Mouse (Mus musculus): ENCODE data around the gene Pthlh. TPM values are rescaled to one million over a fixed set of nuclear protein-coding genes. Genes with fewer than 3 reads are reported as not detected.

The Pthlh gene
- total and polyA plus RNA-seq, 3 experiments, result not detected

GRCm38 (mm10) chr6:147207821-147208330 lies 56.1 kb downstream of the Pthlh start:
- Histone ChIP-seq H3K4me1 (ENCODE audit: control insufficient read depth in 1 of 2, insufficient read depth in 2 of 2, low read length in 2 of 2) (no peaks in the 10 kb centered on the region), H3K27me3 (ENCODE audit: control insufficient read depth in 1 of 2, insufficient read depth in 2 of 2, low read length in 2 of 2) (peaks cover 0 to 4% of the 10 kb centered on the region in 2 experiments; a peak in 2 of 4 replicates), H3K36me3 (ENCODE audit: control insufficient read depth in 1 of 2, insufficient read depth in 2 of 2, low read length in 2 of 2) (no peaks in the 10 kb centered on the region), H3K9ac (ENCODE audit: control insufficient read depth, low read depth, low read length, poor library complexity, severe bottlenecking) (no peak overlapping the region), H3K9me3 (replicated peaks; ENCODE audit: insufficient read depth, low read length) (no peaks in the 10 kb centered on the region), H3K27ac (ENCODE audit: control insufficient read depth, low read depth, low read length) (no peak overlapping the region), H3K4me3 (ENCODE audit: control insufficient read depth in 1 of 2, insufficient read depth in 1 of 2, low read depth in 2 of 2, low read length in 2 of 2) (no peak overlapping the region), H3K79me2 (ENCODE audit: control insufficient read depth, insufficient read depth, low read length, poor library complexity) (no peaks in the 10 kb centered on the region)
- no peak for DNase-seq (ENCODE audit: low read depth, low spot score)
- TF ChIP-seq TBP (IDR thresholded peaks at IDR 0.05; ENCODE audit: low read depth, low read length) (no peak), ZMIZ1 (IDR thresholded peaks at IDR 0.05; ENCODE audit: low read depth, low read length) (no peak)

Other genes with a start within 250 kb of the Pthlh start
- 0.31 and 0.36 TPM in 2 replicates for gene Rep15, start 231.6 kb downstream of the Pthlh start, total RNA-seq (2012; rRNA removed)
- under 1 TPM in 1 of 2 experiments, not detected in 1; 0.43 TPM for gene Rep15, start 231.6 kb downstream of the Pthlh start, polyA plus RNA-seq (2012; ENCODE audit: insufficient read depth in 1 of 2, insufficient read length in 2 of 2, low read depth in 1 of 2, low replicate concordance in 2 of 2, missing spikeins in 1 of 2)
- gene Mrps35, start 221.4 kb downstream of the Pthlh start, total RNA-seq (2012; rRNA removed), result 97.0 and 99.0 TPM in 2 replicates
- 100 to 1,000 TPM in 1 of 2 experiments, not detected in 1; 148 TPM for gene Mrps35, start 221.4 kb downstream of the Pthlh start, polyA plus RNA-seq (2012; ENCODE audit: insufficient read depth in 1 of 2, insufficient read length in 2 of 2, low read depth in 1 of 2, low replicate concordance in 2 of 2, missing spikeins in 1 of 2)
- gene Mansc4, start 177.2 kb downstream of the Pthlh start, total RNA-seq (2012; rRNA removed), result not detected in 2 replicates
- gene Mansc4, start 177.2 kb downstream of the Pthlh start, polyA plus RNA-seq (2012; ENCODE audit: insufficient read depth in 1 of 2, insufficient read length in 2 of 2, low read depth in 1 of 2, low replicate concordance in 2 of 2, missing spikeins in 1 of 2), result under 1 TPM in 1 of 2 experiments, not detected in 1; 0.21 TPM
- 7.3 and 10.9 TPM in 2 replicates for gene Klhl42, start 172.8 kb downstream of the Pthlh start, total RNA-seq (2012; rRNA removed)
- gene Klhl42, start 172.8 kb downstream of the Pthlh start, polyA plus RNA-seq (2012; ENCODE audit: insufficient read depth in 1 of 2, insufficient read length in 2 of 2, low read depth in 1 of 2, low replicate concordance in 2 of 2, missing spikeins in 1 of 2), result 1 to 10 TPM in 1 of 2 experiments, not detected in 1; 8.2 TPM
- not detected in 2 replicates for gene Ccdc91, start 211.6 kb upstream of the Pthlh start, total RNA-seq (2012; rRNA removed)
- gene Ccdc91, start 211.6 kb upstream of the Pthlh start, polyA plus RNA-seq (2012; ENCODE audit: insufficient read depth in 1 of 2, insufficient read length in 2 of 2, low read depth in 1 of 2, low replicate concordance in 2 of 2, missing spikeins in 1 of 2), result not detected